Mouse (Mus musculus): ENCODE data around the gene Hmcn1.

Hmcn1 gene

DNA sequence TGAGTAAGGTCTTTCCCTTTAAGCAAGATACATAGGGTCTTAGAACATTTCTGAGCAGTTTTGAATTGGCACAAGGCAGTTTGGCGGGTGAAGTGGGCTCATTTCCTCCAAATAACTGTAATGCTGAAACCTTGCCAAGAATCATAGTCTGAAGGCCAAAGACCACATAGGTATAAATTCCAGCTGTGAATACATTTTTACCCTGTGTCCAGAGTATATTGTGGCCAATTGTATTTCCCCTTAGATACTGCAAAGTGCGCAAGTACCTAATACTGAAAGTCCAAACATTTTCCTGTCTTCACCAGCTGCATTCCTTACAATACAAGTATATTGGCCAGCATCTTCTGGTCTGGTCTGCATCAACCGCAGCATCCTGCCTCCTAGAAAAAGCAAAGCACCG, 312.9 kb downstream of the Hmcn1 start:
- DNase-seq (ENCODE audit: low spot score in 2 of 2), result no peak

- no peak for DNase-seq (ENCODE audit: low spot score in 2 of 2)
Observed at GRCm38 (mm10) chr1:150645314-150645713, 347.9 kb downstream of the Hmcn1 start.

GRCm38 (mm10) chr1:150639522-150639921, 353.7 kb downstream of the Hmcn1 start:
- no peak for DNase-seq (ENCODE audit: low spot score in 2 of 2)

- DNase-seq (ENCODE audit: low spot score in 2 of 2), result no peak
Observed at GRCm38 (mm10) chr1:150632506-150632905, 360.7 kb downstream of the Hmcn1 start.

DNA sequence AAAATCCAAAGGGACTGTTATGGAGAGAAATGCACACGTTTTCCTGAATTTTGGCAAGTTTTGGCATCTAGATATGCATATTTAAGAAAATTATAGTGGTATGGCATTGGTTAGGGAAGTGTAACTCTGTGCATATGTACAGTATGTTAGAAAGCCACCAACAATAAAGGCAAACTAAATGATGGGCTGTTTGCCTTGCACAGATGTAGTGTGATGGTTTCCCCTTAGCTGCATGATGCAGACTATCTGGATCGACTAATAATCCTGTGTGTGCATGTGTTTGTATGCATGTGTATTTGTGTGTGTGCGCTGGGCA, 361.4 kb downstream of the Hmcn1 start:
- DNase-seq (ENCODE audit: low spot score in 2 of 2), result no peak

DNA sequence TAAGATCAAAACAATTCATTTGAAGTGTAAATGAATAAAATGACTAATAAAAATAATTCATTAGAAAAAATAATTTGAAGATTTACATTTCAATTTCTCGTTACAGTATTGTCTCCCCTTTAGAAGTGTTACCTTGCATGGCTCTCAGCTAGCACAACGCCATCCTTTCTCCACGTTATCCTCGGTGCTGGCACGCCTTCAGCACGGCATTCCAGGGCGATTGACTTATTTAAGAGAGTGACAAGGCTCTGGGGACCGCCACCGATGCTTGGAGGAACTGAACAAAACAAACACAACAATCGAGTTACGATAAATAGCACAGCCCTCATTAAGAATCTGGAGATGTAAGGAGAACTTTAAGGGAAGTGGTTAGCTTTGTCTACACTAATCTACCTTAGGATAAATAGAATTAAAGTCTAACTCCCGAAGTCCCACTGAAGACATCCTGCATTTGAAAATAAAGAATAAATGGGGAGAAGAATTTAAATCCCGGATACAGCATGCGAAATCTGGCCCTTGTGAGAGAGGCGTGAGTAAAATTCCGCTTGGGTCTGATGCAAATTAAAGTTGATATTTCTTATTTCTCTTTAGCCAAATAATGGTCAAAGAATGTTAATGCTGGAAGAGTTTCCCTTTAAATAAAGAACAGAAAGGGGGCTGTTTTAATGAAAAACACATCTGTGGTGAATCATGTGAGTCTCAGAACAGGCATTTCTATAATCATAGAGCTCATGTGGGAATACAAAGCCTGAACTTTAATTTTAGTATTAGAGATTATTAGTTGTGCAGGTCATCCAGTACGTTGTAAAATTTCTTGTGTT, 362.0 kb downstream of the Hmcn1 start:
- no peak for DNase-seq (ENCODE audit: low spot score in 2 of 2)

DNA sequence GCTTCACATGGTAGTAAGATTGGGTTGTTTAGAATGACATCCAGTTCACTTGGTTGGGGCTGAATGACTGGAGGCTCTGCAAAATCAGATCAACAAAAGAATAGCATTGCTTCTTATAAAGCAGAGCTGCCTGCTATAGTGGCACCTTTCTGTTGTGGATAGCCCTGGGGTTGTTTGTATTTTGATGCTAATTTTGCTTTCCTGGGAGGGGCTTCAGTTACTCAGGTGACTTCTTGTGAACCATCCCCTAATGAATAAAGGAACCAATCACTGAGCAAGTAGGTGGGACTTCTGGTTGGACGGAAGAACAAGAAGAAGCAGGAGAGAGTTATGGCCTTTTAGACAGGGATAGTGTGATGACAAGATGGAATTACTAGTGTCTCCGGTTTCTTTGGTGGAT, 370.0 kb downstream of the Hmcn1 start:
- DNase-seq (ENCODE audit: low spot score in 2 of 2), result no peak

GRCm38 (mm10) chr1:150610539-150610938, 382.7 kb downstream of the Hmcn1 start:
- no peak for DNase-seq (ENCODE audit: low spot score in 2 of 2)

DNA sequence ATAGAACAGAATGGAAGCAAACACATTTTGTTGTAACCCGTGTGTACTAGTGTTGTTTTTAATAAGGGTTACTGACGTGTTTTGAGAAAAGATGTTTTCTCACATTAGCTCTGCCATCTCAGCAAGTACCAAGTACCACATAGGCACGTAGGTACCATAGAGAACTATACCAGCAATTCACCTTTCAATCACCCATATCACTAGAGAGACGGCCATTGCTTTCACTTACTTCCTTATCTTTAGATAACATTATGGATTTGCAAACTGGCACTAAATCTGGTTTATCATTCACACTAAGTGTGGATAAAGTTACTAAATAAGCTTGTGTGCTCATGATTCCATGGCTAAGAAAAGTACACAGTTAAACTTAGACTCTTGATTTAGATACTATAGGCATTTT, 387.1 kb downstream of the Hmcn1 start:
- DNase-seq (ENCODE audit: low spot score in 2 of 2), result no peak

GRCm38 (mm10) chr1:150593614-150594013, 399.6 kb downstream of the Hmcn1 start:
- no peak for DNase-seq (ENCODE audit: low spot score in 2 of 2)

DNA sequence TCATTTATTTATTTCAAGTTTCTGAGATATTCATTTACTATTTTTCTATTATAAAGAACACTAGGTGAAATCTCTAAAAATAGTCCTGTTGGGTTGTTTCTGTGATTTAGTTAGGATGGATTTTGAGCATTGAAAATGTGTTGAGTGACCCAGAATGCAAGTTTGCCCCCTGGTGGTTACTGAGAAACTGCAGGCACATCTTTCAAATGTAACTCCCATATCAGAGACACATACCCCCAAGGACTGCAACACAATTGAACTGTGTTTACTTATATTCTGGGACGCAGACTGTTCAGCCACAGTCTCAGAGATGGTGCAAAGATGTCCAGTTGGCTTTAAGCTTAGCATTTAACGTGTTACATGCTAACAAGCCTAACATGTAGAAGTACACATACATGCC, 402.0 kb downstream of the Hmcn1 start:
- no peak for DNase-seq (ENCODE audit: low spot score in 2 of 2)

DNA sequence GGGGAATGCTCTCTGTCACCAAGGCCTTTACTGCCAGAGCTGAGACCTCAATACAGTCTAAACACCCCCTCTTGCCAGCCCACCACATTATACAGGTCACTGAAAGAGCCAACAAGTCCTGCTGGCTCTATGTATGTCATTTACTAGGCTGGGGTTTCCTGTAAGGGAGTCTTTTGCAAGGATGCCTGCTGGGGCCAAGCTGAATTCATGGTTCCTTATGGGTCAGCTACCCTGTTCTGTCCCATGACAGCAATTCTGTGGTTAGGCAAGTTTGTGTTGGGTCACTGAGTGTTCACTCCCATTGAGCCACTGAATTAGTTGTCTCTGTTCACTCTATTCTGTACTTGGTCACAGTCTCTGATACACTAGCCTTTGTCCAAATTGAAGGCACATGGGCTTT, 405.8 kb downstream of the Hmcn1 start:
- DNase-seq (ENCODE audit: low spot score in 2 of 2), result no peak

- no peak for DNase-seq (ENCODE audit: low spot score in 2 of 2)
Observed at GRCm38 (mm10) chr1:150584477-150584876, 408.8 kb downstream of the Hmcn1 start.

GRCm38 (mm10) chr1:150583734-150584133, 409.5 kb downstream of the Hmcn1 start:
- DNase-seq (ENCODE audit: low spot score in 2 of 2), result no peak

DNA sequence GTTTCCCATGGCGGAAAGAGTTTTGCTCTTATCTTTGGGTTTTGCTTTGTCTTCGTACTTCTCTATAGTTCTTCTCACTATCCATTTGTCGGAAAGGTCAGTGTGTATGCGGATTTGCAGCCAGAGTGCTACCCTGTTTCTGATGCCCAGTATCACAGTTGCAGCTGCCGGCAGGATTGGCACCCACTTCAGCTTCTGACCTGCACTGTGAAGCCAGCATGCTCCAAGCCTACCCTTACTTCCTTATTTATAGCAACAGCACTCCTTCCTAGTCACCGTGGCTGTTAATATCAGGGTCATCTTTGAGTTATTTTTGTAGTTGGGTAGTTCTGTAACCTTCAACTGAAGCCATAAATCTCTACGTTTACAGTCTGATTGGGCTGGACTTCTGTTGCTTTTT, 412.7 kb downstream of the Hmcn1 start:
- no peak for DNase-seq (ENCODE audit: low spot score in 2 of 2)

DNA sequence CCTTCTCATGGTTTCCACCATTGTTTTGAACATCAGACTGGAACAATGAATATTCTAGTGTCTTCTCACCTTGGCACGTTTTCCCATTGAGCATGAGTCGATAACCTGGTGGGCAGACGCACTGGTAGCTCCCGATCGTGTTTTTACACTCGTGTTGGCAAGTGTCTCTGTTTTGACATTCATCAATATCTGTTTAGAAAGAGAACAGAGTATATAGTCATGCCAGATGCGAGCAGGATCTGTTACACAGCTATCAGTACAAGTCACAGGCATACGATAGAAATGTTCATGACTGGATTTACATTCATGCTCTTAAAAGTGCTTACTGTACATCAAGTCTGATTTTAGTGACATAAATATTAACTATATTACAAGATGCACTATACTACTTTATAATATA, 419.8 kb downstream of the Hmcn1 start:
- DNase-seq (ENCODE audit: low spot score in 2 of 2), result no peak

GRCm38 (mm10) chr1:150570562-150571156, 422.6 kb downstream of the Hmcn1 start:
- DNase-seq (ENCODE audit: low spot score in 2 of 2), result no peak

DNA sequence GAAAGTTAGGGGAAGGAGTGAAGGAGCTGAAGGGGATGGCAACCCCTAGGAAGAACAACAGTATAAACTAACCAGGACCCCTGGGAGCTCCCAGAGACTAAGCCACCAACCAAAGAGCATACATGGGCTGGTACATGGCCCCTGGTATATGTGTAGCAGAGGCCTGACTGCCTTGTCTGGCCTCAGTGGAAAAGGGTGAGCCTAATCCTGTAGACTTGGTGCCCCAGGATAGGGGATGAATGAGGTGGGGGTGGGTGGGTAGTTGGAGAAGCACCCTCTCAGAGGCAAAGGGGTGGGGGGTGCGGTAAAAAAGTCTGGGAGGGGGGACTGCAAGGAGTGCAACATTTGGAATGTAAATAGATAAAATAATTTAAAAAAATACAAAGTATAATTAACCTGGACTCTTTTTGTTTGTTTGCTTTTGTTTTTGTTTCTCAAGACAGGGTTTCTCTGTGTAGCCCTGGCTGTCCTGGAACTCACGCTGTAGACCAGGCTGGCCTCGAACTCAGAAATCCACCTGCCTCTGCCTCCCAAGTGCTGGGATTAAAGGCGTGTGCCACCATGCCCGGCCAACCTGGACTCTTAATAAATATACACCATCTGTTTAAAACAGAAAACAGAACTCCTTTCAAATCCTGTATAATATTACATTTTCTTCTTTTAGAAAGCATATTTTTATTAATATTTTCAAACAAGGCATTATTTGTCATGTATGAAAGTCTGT, 423.3 kb downstream of the Hmcn1 start:
- no peak for DNase-seq (ENCODE audit: low spot score in 2 of 2)

- DNase-seq (ENCODE audit: low spot score in 2 of 2), result no peak
Observed at GRCm38 (mm10) chr1:150566287-150566686, 426.9 kb downstream of the Hmcn1 start.

- no peak for DNase-seq (ENCODE audit: low spot score in 2 of 2)
Observed at GRCm38 (mm10) chr1:150556621-150557020, 436.6 kb downstream of the Hmcn1 start.

- DNase-seq (ENCODE audit: low spot score in 2 of 2), result no peak
Observed at GRCm38 (mm10) chr1:150551390-150551789, 441.8 kb downstream of the Hmcn1 start.

- no peak for DNase-seq (ENCODE audit: low spot score in 2 of 2)
Observed at GRCm38 (mm10) chr1:150546463-150546862, 446.8 kb downstream of the Hmcn1 start.

DNA sequence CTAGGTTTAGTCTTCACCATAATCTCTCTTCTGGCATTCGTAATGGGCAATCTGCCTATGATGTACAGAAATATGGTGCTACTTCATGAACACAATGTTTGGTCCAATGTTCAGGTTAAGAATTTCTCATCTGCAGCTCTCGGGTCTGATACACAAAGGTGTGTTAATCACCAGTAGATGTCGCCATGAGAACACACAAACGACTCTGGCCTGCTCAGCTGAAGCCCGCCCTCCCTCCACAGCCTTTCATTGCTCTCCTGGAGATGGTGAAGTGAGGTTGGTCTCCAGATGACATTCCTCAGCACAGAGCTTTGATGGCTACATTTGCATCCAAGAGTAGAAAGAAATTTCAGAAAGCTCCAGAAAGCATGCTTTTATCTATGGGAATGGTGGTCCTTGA, 453.0 kb downstream of the Hmcn1 start:
- DNase-seq (ENCODE audit: low spot score in 2 of 2), result no peak

Measured in spleen, postnatal 14 days (tissue).